Mouse (Mus musculus) kidney, postnatal 25 days (tissue): ENCODE results near the gene Palmd.

Experiments
- DNase-seq, 2 experiments: peaks; one replicate each; pipeline ENCODE4 v3.0.0; 2021; ENCODE audit warnings: mixed read lengths in 2 of 2

Palmd gene

DNA sequence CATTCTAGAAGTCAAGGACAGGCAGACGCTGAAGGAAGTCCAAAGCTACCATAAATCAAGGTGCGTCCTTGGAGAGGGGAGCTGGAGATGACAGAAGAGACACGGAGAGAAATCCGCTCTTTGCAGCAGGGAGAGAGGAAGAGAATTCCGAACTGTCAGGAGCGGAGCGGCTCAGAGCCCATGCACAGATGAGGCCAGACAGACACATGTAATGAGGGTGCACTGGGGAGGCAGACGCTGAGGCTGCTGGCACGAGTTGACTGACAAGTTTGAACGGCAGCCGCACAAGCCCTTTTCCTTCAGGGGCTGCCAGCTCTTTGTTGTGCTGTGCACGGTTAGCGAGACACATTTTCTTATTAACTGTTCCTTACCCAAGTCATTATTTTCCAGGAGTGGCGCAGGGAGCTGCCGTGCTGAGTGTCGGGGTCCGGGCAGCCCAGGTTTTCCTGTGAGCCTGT lies at the start of gene Palmd:
Gene Palmd, minus strand, starts transcription at position 448 of the 458 bp plus-strand sequence.
- DNase-seq, result peak; percentile 55 to 70

DNA sequence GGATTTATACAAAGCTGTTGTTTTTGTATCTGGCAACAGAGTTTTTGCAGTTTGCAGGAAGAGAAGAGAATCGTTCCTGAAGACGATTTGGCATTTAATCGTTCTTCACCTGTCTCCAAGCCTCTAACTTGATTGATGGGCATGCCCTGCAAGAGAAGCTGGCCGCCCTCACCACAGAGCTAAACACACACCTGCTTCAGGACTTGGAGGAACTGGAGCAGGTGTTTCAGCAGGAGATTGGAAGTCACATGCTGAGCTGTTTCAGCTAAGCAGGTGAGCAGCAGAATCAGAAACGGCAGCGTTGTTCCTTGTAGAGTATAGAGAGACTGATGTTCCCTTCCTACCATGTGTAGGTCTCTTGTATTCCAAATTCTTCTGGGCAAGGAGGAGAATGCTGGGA lies 41.4 kb upstream of the Palmd start:
- no peak for DNase-seq

DNA sequence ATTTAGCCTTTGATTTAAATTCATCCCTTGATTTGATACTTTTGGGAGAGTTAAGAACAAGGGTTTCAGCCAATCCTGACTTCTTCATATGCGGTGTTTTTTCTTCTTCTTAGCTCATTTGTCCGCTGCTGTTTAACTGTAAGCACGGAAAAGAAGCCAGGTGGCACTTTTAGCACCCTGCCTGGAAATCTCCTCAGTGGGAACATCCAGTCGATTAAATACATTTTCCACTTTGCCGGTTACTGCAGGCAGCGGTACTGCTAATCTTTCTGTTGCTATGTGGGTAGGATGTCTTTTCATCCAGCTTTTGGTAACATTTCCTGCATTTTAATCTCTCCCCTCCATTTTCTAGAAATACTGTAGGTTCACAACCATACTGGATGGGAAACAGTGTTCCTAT lies 38.6 kb upstream of the Palmd start:
- DNase-seq, result no peak

DNA sequence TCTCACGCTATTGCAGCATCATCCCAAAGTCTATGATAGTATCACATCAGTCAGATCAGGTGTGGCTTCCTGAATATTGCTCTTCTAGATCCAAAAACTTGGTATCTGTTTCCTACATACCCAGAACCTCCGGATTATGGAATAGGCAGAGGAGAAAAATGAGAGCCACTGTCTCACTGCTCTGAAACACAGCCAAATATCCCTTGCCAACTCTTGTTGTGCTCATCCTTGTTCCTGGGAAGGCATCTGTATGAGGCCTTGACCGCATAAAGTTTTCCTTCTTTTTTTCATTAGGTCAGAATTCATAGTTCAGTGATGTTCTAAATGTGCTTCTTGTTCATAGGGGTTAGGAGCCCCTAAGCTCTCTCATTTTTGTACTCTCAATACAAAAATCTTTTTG lies 37.8 kb upstream of the Palmd start:
- DNase-seq, result no peak

DNA sequence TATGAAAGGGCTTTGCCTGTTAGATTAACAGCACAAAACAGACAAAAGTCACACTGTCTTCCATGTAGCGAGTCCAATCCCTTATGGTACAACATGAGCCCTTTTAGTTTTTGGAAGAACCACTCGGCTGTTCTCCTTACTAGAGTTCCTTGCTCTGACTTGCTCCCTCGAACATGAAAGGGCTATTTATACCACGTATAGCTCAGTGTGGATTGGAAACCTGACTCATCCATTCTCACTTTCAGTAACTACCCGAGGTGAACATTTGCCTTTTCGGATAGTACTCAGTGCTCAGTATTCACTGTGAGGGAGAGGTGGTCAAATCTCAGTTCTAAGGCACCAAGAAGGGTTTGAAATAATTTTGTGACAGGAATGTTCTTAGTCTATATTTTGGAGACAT lies 34.6 kb upstream of the Palmd start:
- no peak for DNase-seq

DNA sequence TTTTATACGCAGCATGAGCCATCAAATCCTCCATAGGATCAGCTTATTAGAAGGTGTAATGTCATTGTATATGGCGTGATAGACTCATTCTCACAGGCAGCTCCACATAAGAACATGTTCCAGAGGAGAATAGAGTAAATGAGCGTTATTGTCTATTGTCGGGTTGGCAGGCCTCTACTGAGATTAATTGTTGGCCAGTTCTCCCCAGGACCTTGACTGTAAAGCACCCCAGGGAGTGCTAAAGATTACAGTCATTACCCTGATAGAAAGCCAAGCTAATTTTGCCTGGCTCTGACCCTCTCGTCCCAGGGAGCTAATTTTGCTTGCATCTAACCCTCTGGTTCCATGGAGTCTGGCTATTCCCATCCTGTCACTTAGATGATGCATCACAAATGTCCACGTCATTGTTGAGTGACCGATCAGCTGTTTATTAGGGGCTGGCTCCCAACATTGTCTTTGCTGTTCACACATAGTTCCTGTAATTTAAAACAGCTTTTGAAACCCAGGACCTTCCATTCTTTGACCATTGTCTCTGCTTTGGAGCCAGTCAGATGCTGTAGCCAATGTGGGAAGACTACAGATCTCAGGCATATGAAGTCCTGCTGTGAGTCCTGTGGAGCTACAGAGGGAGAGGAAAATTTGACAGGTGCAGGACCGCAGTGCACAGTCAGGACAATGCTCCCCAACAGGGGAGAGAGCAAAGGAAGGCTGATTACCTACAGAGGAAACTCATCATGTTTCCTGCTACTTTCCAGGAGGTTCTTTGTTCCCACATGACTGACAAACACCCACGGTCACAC lies 33.1 kb upstream of the Palmd start:
- no peak for DNase-seq

DNA sequence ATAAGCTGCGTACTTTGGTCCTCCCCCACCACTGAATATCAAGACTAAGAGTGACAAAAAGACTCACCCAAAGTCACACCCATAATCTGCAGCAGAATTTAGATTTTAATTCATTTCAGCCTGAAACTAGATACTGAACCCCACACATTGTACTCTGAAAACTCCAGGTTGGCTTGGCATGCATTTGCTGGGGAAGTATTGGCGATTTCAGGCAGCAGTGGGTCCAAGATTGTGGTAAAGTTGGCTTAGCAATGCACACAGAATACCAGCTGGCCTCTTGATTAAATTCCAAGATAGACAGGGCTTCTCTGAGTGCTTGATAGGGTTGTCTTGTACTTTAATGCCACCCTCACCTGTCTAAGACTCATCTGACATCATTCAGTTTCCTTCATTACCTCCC lies 24.2 kb upstream of the Palmd start:
- DNase-seq, result no peak

DNA sequence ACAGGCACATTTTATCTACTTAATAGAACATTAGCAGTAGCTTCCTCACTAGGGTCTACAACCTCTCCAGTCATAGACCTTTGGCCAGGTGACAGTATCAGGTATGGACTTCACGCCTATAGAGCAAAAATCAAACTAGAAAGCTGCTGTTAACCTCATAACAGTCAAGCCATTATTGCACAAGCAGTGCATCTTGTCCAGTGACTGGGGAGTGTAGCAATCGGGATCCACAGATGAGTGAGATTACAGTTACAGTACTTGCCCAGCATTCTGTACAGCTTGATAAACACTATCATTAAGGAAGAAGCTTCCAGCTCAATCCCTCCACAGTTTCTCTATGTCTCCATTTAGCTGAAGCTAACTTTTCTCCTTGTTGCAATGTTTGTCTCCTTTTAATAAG lies 22.4 kb upstream of the Palmd start:
- no peak for DNase-seq

DNA sequence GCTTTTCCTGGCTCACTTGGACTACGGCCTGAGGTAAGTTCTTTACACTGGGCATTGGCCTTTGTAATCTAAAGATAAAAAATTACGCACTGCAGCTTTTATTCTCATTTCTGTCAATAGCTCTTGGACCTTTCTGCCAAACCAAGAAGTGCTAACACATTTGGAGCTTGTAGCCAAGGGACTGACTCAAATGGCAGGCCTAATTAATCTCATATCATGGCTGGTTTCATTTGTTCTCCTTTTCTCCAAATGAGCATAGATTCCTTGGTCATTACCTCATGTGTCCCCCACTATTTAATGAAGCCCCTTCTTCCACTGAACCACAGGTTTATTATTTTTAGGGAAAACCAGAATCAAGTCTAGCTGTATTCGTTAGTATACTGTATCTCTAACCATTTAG lies 19.4 kb upstream of the Palmd start:
- no peak for DNase-seq

DNA sequence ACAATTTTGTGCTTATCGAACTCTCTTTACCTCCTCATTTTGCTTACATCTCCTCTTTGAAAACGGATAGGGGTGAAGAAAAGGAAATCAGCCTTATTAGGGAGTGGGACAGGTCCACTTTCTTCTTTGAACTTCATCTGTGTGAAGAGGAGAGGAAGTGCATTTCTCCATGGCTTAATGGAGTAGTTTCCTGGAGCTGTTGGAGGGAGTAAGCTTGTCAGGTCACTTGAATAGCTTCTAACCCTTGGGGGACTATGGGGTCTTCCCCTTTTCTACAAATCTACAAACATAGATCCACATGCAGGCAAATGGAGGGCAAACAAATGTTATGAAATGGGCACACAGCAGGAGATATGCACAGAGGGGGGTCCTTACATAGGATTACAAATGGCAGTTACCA lies 17.7 kb upstream of the Palmd start:
- no peak for DNase-seq

DNA sequence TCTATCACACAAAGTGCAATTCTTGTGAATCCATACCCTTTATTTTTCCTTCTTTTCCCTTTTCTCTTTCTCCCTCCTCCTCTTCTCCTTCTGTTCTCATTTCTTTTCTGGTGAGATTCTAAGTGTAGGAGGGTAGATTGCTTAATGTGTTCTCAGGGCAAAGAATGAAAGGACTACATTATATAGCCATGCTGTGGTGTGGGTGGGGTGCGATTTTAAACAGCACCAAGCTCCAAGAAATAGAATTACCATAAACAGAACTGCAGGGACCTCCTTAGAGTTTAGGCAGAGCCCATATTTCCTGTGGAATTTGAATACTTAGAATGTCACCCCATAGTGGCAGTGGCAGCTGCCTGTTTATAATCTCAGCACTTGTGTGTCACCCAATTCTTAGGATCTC lies 17.0 kb upstream of the Palmd start:
- no peak for DNase-seq

DNA sequence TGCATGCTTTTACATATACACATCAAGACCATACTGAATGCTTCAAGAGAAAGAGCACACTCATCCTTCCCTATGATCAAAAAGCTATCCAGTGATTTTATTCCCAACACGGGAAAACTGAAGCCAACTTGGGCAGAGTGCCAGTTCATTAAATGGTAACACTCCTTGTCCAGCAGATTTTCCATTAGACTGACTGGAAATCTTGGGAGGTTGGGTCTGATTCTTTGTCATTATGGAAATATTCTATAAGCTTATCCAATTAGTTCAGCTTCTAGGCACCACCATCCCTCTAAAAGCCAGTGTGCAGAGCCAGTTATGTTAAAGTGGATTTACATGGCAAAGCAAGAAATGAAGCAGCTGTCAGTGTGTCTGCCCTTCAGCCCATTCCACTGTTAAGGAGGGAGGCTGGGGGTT lies 16.3 kb upstream of the Palmd start:
- peak in 1 of 2 experiments; percentile 13 for DNase-seq

DNA sequence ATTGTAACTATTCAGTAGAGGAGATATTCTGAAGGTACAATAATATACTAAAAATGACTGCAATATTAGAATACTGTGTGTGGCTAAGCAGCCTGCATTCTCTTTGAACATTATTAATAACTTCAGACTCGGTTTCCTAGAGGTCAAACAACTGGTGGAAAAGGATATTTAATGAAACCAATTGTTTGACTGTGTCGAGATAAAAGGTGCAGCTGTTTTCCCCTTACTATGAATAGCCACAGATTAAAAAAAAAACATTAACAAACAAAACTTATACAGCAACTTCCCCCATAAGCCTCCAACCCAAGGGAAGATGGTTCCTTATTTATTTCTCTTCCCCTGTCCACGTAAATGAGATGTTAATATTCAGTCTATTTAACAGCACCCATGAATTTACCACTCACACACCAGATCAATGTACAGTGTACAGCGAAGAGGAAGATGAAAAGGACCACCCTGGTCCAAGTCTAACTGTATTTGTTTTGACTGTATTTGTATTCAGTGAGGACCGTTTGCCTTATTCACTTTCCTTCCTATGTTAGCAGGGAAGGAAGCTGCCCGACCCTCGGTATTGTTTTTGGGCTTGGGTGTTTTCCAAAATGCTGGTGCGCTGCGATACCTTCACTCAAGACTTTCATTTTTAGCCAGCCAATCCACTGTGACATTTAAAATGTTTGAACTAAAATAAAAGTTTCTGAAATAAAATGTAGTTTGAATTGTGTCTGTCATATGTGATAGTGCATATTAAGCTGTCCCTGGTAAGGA lies 13.2 kb upstream of the Palmd start:
- DNase-seq, result peak in 1 of 2 experiments; percentile 21

DNA sequence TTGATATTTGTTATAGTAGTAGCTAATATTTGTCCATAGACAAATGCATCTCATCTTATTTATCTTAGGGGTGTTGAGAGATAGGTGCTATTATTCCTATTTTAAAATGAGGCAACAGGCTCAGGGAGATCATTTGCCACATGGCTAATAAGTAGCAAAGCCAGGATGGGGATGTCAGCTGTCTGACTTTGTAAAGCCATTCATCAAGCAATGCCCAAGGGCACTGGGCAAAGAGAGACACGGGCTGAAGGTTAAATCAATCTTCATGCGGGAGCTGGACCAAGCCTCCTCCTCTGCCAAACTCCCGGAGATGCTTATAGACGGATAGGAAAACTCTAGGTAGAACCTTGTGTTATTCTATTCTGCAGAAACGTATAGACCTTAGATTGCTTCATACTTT lies 999 bp upstream of the Palmd start:
- no peak for DNase-seq

DNA sequence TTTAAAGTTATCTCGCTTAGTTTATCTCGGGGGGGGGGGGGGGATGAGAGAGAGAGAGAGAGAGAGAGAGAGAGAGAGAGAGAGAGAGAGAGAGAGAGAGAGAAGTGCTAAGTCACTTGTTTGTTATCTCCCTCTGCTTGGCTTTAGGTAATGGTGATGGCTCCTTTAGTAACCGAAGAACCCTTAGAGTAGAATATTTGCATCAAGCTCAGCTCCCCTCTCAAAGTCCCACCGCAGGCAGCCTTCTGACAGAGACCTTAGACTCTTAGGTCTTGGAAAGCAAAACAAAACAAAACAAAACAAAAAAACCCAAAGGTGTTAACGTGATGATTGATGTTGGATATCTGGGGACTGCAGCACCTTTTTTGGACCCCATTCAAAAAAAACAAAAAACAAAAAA lies 216 bp upstream of the Palmd start:
- DNase-seq, result no peak

DNA sequence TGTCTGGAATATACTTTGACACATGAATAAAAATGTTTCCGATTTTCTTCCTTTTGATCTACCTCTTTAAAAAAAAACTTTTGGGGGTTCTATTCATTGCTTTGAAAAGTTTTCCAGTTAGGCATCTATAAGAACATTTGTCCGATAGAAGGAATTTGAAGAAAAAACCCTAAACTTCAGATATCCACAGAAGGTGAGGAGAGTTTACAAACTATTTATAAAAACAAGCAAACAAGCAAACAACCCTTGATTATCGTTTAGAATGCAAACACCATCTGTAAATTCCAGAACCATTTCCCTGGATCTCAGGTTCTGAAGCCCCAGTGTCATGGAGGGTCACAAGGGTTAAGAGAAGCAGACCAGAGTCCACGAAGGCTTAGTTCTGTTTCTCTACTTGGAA lies 820 bp downstream of the Palmd start, which contains the start of gene 4930455H04Rik:
Gene 4930455H04Rik, plus strand, starts transcription at position 301 of the 400 bp plus-strand sequence.
- no peak for DNase-seq

DNA sequence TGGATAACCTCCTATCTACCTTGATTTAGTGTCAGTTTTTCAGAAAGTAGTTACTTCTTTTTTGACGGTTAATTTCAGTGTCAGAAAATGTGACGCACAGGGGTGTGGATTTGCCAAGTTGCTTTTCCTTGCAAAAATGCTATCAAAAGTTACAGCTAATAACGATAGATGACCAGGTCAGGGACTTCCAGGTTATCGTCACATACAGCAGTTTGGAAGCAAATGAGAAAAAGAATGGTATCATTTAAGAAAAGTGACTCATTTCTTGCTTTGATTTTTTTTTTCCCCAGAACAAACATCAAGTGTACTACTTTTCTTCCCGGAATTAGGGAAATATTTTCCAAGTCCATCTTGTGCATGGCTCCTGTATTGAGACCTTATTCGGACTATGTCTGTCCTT lies 1.4 kb downstream of the Palmd start:
- DNase-seq, result no peak

DNA sequence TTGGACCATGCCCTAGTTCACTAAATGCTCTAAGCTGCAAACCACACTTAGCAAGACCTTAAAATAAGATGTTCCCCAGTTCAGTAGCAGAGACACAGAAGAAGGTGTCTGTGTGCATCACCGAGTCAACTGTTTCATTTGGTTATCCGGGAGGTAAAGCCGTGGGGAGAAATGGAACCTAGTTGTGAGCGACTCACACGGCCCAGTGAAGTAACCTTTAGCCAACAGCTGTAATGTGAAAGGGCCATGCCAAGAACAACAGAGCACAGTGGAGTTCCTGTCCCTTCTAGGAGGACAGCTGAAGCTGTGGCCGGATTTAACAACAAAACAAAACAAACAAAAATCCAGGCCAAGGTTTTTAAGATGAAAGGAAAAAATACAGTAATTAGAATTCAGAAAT lies 2.0 kb downstream of the Palmd start:
- peak; percentile 52 to 63 for DNase-seq

DNA sequence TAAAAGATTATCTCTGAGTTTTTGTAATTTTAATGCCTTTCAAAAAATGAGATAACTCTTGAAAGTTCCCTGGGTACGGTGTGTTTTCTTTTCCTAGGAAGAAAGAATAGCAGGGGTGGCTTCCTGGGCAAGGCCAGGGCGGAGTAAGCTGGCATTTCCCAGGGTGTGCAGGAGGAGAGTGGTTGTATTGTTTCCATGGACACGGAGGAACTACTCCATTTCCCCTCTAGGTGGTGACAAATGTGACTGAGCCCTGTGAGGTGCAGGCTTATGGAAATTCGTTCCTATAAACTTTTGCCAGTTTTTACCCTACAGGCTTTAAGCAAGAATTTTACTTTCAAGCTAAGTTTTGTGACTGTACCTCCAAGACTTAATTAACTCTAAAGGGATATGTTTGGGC lies 2.6 kb downstream of the Palmd start:
- DNase-seq, result peak; percentile 60 to 65

DNA sequence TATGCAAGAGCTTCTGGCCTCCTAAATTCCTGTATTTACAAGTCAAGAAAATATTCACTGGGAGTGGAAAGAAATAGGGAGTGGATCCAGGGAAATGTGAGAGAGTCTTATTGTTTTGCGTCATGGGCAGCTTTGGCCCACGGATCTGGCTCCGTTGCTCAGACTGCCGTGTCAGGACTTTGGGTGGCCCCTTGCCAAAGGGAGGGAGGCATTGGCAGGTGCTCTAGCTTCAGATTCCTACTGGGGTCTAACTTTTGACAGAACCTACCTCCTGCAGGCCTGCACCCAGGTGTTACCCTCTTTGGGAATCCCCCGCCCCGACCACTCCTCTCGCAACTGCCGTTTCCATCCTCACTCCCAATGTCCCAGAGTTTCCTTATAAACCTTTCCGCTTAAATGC lies 4.4 kb downstream of the Palmd start:
- peak; percentile 21 to 61 for DNase-seq

DNA sequence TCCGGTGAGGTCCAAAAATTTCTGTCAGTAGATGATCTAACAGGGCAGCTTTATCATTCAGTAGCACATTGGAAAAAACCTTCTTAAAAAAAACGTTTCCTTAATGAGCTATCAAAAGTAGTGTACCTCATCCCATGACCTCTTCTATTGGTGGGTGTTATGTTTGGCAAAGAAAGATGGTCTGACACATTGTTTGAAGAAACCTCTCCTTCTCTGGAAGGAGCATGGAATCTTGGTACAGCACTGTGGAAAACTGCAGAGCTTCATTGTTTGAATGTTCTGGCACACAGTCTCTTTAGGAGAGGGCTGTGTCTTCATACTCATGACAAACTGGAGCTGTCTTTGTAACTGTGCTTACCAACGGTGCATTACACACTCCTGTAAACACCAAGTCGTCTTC lies 5.6 kb downstream of the Palmd start:
- no peak for DNase-seq

DNA sequence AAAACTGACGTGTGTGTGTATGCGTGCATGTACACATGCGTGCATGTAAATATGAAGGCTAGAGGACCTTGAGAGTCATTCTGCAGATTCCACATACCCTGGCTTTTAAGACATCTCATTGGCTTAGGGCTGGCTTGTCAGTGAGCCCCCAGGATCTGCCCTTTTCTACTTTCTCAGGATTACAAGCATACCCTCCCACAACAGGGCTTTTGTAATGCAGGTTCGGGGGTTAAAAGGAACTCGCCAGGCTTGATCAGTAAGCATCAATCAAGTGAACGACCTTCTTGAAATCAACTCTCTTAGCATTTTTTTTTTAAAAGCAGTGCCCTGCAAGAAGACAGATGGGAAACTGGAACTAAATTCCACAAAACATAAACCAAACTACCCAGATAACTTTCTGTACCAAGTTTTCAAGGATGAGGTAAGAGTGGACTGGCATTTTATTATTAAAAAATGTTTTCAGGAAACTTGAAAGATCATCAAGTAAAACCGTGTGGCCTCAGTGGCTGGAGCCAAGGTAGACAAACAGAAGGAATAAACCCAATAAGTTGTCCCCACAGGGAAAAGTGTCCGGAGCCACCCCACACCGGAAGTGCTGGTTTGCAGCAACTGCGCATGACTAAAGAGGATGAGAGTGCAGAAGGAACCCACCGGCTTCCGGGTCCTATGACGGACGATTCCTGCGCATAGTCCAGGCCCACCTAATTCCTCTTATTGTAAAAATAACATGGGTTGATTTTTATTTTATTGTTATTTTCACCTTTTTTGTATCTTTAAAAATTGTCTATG lies 7.2 kb downstream of the Palmd start:
- DNase-seq, result no peak

DNA sequence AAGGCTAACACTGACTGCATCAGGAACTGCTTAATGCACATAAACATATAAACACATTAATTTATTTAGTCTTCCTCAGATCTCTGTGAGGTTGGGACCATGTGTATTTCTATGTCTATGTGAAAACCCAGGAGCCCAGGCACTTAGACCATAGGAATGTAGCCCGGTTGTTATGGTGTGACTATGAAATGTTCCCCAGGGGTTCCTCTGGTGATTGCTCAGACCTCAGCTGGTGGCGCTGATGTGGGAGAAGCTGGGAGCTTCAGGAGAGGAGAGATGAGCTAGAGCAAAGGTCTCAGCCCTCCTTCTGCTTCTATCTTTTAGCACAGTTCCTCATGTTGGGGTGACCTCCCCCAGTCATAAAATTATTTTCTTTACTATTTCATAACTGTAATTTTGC lies 8.4 kb downstream of the Palmd start:
- no peak for DNase-seq
